Mouse (Mus musculus) liver, postnatal 0 days (tissue): ENCODE data around the gene Fgd6.

ENCODE experiments used
- CTCF ChIP-seq: sonication (generic); IDR thresholded peaks from 2 replicates; pipeline ENCODE4 v1.5.1; 2016; ENCODE audit warnings: antibody characterized with exemption, low read depth
- EP300 ChIP-seq: IDR thresholded peaks from 2 replicates; pipeline ENCODE4 v1.6.1; 2016; ENCODE audit warnings: antibody characterized with exemption, low read depth, mild to moderate bottlenecking

DNA sequence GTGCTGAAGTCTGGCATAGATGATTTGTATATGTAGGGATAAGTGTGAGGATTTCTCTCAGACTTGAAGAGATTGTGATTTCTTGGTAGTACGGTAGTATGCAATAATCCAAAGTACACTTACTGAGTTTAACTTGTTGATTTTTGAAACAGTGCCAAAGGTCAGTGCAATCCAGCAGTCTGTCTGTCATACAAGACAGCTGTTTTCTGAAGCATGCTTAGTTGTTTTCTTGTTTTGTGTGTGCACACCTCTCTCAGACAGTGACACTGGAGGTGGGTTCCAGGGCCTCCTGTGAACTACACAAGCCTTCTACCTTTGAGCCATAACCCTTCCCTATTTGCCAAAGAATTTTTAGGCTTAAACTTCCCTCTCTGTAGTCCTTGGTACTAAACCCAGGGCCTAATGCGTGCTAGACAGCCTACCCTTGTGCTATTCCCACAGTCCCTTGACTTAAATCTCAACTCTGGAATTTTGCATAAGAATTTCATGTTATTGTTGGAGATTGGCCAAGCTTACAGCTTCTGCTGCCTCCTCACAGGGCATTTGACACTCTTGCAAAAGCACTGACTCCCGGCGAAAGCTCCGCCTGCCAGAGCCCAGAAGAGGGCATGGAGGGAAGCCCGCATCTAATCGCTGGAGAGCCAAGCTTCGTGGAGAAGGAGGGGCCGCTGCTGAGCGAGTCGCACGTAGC lies 135.8 kb downstream of the Fgd6 start:
- TF ChIP-seq CTCF (no peak), EP300 (no peak)
